Mouse (Mus musculus) stomach, postnatal 0 days (tissue): ENCODE measurements around the gene Proser1. TPM values are rescaled to one million over a fixed set of nuclear protein-coding genes. Genes with fewer than 3 reads are reported as not detected.

Source experiments
- ATAC-seq: fragments of 200-750 bp; cut with Nextera tagmentation; 2 replicates; pipeline ENCODE4 v1.8.0; 2017; ENCODE audit not compliant: low FRiP score, low TSS enrichment
- DNase-seq: peaks from one replicate; pipeline ENCODE4 v3.0.0-alpha.2; 2016; ENCODE audit warnings: low spot score
- H3K27ac ChIP-seq: fragments of 300-500 bp; sonication (generic); replicated peaks from 2 replicates; pipeline ENCODE4 v1.5.1; 2014; ENCODE audit warnings: mild to moderate bottlenecking, control low read depth
- H3K27me3 ChIP-seq: fragments of 300-500 bp; sonication (generic); 2 replicates; pipeline ENCODE4 v1.6.1; 2014; ENCODE audit warnings: low read length; ENCODE audit not compliant: control insufficient read depth, insufficient read depth
- H3K36me3 ChIP-seq: fragments of 300-500 bp; sonication (generic); 2 replicates; pipeline ENCODE4 v1.6.1; 2014; ENCODE audit warnings: low read length, mixed read lengths; ENCODE audit not compliant: control insufficient read depth, insufficient read depth
- H3K4me1 ChIP-seq: fragments of 300-500 bp; sonication (generic); replicated peaks from 2 replicates; pipeline ENCODE4 v1.6.1; 2014; ENCODE audit warnings: antibody characterized with exemption; ENCODE audit not compliant: control insufficient read depth, insufficient read depth
- H3K4me2 ChIP-seq: fragments of 300-500 bp; sonication (generic); replicated peaks from 2 replicates; pipeline ENCODE4 v1.6.1; 2014; ENCODE audit warnings: low read depth, mild to moderate bottlenecking, control low read depth, moderate library complexity
- H3K4me3 ChIP-seq: fragments of 300-500 bp; sonication (generic); 2 replicates; pipeline ENCODE4 v1.5.1; 2014; ENCODE audit warnings: low read depth, low read length, control low read depth
- H3K9ac ChIP-seq: fragments of 300-500 bp; sonication (generic); 2 replicates; pipeline ENCODE4 v1.6.1; 2014; ENCODE audit warnings: mild to moderate bottlenecking, low read length, control low read depth, mixed read lengths
- H3K9me3 ChIP-seq: fragments of 300-500 bp; sonication (generic); 2 replicates; pipeline ENCODE4 v1.6.1; 2016; ENCODE audit warnings: low read length; ENCODE audit not compliant: control insufficient read depth
- CTCF ChIP-seq: IDR thresholded peaks from 2 replicates; pipeline ENCODE4 v1.5.1; 2016; ENCODE audit warnings: antibody characterized with exemption, low read depth, mild to moderate bottlenecking, moderate library complexity
- EP300 ChIP-seq: optimal IDR thresholded peaks from 2 replicates; pipeline ENCODE3; 2016; ENCODE audit warnings: antibody characterized with exemption
- WGBS: fragments of 180-500 bp; shearing (Covaris S2); extraction: QIAGEN DNeasy Blood & Tissue Kit; methylation state at CpG from one replicate; pipeline ENCODE4 v1.1.7; 2014; 5-methylcytosine and 5-hydroxymethylcytosine counted together
- polyA plus RNA-seq: library from polyadenylated mRNA; unstranded; fragments of >200 nt; fragmentation: Nextera tagmentation; extraction: Ambion mirVana; gene quantifications from 2 replicates; pipeline ENCODE4 v1.2.1, GENCODE M21; 2015

The Proser1 gene
- polyA plus RNA-seq, 1 experiment from 2014 or later: 7.9 TPM

DNA sequence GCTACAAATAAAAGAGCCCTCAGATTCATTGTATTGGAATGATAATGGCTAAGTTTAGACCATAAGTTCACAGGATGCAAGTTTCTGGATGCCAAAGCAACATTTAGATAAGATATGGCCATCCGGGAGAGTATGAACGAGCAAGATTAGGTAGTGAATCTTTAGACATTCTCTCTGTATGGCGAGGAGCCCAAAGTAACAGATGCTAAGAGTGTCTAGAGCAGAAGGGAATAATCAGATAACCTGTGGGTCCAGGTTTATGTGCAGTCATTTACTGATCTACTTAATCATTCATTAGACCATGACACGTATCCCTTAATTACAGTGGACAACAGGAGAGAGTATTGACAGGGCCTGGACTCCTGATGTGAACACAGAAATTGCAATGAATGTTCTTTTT, 39.9 kb upstream of the Proser1 start:
- no peaks in the 10 kb centered on the region for H3K27me3 ChIP-seq
- 83% methylated on average over 4 of the region's 4 CpGs for WGBS
- H3K9me3 ChIP-seq: no peaks in the 10 kb centered on the region
- H3K36me3 ChIP-seq: no peaks in the 10 kb centered on the region
- H3K4me1 ChIP-seq: no peaks in the 10 kb centered on the region
- no peak overlapping the region for H3K27ac ChIP-seq
- TF ChIP-seq EP300 (no peak), CTCF (no peak)
- no peak overlapping the region for H3K4me2 ChIP-seq
- ATAC-seq (no peak), DNase-seq (no peak)
- H3K9ac ChIP-seq: no peak overlapping the region
- H3K4me3 ChIP-seq: no peak overlapping the region

DNA sequence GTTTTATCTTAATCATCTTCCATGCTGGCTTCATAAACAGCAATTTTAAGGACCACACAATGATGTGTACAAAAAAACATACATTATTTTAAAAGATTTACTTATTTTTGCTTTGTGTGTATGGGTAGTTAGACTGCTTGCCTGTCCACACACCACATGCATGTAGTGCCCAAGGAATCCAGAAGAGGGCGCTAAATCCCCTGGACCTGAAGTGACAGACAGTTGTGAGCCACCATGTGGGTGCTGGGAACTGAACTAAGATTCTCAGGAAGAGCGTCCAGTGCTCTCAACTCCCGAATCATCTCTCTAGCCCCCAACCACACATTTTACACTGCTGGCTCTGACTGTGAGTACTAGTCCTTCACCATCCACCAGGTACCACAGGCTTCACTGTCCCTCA, 28.9 kb upstream of the Proser1 start:
- Histone ChIP-seq H3K4me2 (no peak overlapping the region), H3K4me3 (no peak overlapping the region), H3K9ac (no peak overlapping the region), H3K27me3 (no peaks in the 10 kb centered on the region), H3K27ac (no peak overlapping the region), H3K36me3 (no peaks in the 10 kb centered on the region), H3K4me1 (no peaks in the 10 kb centered on the region), H3K9me3 (no peaks in the 10 kb centered on the region)
- peak; percentile 36 for TF ChIP-seq CTCF
- no peak for TF ChIP-seq EP300
- WGBS: 79% methylated on average over 3 of the region's 3 CpGs
- DNase-seq: no peak
- ATAC-seq: no peak

DNA sequence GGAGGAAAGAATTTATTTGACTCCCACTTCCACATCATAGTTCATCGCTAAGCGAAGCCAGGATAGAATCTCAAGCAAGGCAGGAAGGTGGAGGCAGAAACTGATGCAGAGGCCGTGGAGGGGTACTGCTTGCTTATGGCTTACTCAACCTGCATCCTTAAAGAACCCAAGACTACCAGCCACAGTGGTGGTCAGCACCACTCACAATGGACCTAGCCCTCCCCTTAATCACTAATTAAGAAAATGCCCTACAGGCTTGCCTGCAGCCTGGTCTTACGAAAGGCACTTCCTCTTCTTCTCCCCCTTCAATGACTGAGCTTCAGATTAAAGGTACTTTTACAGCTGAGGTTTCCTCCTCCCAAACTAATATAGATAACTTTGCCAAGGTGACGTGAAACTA, 26.9 kb upstream of the Proser1 start:
- DNase-seq (no peak), ATAC-seq (no peak)
- no peak overlapping the region for H3K4me3 ChIP-seq
- no peak overlapping the region for H3K27ac ChIP-seq
- H3K9me3 ChIP-seq: no peaks in the 10 kb centered on the region
- H3K9ac ChIP-seq: no peak overlapping the region
- no peak overlapping the region for H3K4me2 ChIP-seq
- TF ChIP-seq EP300 (no peak), CTCF (no peak)
- 68% methylated on average over 5 of the region's 5 CpGs for WGBS
- H3K27me3 ChIP-seq: no peaks in the 10 kb centered on the region
- no peaks in the 10 kb centered on the region for H3K4me1 ChIP-seq
- no peaks in the 10 kb centered on the region for H3K36me3 ChIP-seq

DNA sequence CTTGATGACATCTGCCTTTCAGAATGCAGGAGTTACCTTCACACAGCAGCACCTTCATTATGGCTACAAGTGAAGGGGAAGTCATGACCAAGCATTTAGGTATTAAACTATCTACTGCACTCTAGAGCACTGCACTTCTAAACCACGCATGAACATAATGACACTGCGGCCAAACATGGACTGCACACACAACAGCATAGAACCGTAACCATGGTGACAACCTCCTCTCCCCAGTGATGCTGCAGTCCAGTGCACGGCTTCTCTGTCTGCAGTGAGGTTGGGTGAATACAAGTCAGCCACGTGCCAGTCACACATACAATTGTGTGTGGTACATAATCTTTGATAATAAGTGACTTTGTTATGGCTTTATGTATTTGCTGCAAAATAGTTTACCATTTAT, 17.9 kb upstream of the Proser1 start:
- WGBS: 79% methylated on average over 5 of the region's 5 CpGs
- no peaks in the 10 kb centered on the region for H3K27me3 ChIP-seq
- no peak for DNase-seq
- H3K9ac ChIP-seq: no peak overlapping the region
- H3K4me3 ChIP-seq: no peak overlapping the region
- no peaks in the 10 kb centered on the region for H3K4me1 ChIP-seq
- no peak overlapping the region for H3K27ac ChIP-seq
- TF ChIP-seq CTCF (no peak), EP300 (no peak)
- no peaks in the 10 kb centered on the region for H3K9me3 ChIP-seq
- no peak overlapping the region for H3K4me2 ChIP-seq
- ATAC-seq: no peak
- no peaks in the 10 kb centered on the region for H3K36me3 ChIP-seq

DNA sequence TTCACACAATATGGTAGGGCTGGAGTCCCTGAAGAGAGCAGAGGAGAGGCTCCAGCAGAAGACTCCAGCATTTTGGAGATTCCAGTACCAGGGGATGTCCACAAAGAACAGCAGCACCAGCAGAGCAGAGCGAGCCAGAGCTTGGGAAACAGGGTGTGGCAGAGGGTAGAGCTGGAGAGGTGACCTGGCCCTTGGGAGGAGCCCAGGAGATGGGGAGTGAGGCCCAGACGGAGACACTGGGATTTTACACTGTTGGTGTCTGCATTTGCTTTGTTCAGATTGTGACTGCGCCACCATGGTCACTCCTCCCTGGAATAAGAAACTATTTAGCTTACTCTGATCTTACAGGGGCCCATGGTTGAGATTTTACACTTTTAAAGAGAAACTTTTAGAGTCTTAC, 16.7 kb upstream of the Proser1 start:
- H3K36me3 ChIP-seq: peaks cover 6% of the 10 kb centered on the region
- H3K27me3 ChIP-seq: no peaks in the 10 kb centered on the region
- H3K9ac ChIP-seq: no peak overlapping the region
- no peaks in the 10 kb centered on the region for H3K4me1 ChIP-seq
- DNase-seq (no peak), ATAC-seq (peak; percentile 17; the same call in 1 of the 2 replicates)
- no peak overlapping the region for H3K4me2 ChIP-seq
- H3K27ac ChIP-seq: no peak overlapping the region
- 72% methylated on average over 3 of the region's 3 CpGs for WGBS
- H3K4me3 ChIP-seq: no peak overlapping the region
- TF ChIP-seq EP300: no peak
- no peak for TF ChIP-seq CTCF
- H3K9me3 ChIP-seq: no peaks in the 10 kb centered on the region

DNA sequence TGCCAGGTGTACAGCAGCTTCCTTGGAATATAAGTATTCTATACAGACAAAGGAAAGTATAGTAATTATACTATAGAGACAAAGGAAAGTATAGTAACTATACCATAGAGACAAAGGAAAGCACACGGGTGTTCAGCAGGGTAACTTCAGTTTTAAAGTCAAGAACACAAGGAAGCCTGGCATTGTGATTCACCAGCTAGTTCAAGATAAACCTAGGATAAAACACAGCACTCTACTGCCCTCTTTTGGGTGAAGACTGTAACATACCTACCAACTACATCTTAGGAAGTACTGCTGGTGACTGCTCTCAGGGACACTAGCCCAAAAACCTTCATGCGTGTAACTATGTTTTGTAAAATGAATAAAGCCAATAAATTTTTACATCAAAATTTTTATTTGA, 15.3 kb upstream of the Proser1 start:
- no peak for TF ChIP-seq EP300
- TF ChIP-seq CTCF: peak; percentile 89
- H3K36me3 ChIP-seq: peaks cover 13% of the 10 kb centered on the region
- H3K4me3 ChIP-seq: no peak overlapping the region
- H3K27me3 ChIP-seq: no peaks in the 10 kb centered on the region
- ATAC-seq (peak; percentile 69; the same call in 1 of the 2 replicates), DNase-seq (no peak)
- no peak overlapping the region for H3K9ac ChIP-seq
- H3K27ac ChIP-seq: no peak overlapping the region
- WGBS: 13% methylated on average over 2 of the region's 2 CpGs
- no peaks in the 10 kb centered on the region for H3K4me1 ChIP-seq
- no peak overlapping the region for H3K4me2 ChIP-seq
- H3K9me3 ChIP-seq: no peaks in the 10 kb centered on the region

DNA sequence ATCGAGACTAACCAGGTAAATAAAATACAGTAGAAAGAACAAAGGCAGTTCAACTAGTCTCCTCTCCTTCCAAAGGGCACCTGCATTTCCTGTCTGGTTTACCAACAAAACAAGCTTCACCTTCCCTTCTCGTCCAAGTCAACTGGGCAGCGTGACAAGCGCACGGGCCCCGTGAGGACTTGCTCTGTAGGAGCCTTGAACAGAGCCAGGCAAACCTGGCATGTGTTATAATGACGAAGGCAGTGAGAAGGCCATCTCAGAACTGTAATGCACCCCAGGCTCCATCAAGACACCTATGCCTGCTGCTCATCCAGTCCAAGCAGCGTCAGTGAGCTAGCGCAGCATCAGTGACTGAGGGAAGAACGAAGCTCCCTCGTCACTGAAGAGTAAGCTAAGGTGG, 12.8 kb upstream of the Proser1 start:
- H3K4me3 ChIP-seq: no peak overlapping the region
- H3K9me3 ChIP-seq: no peaks in the 10 kb centered on the region
- ATAC-seq: no peak
- H3K9ac ChIP-seq: no peak overlapping the region
- no peak overlapping the region for H3K27ac ChIP-seq
- no peak for TF ChIP-seq CTCF
- TF ChIP-seq EP300: no peak
- no peaks in the 10 kb centered on the region for H3K27me3 ChIP-seq
- H3K36me3 ChIP-seq: peaks cover 18% of the 10 kb centered on the region
- H3K4me1 ChIP-seq: no peaks in the 10 kb centered on the region
- H3K4me2 ChIP-seq: no peak overlapping the region
- WGBS: 89% methylated on average over 11 of the region's 11 CpGs
- DNase-seq: no peak
